Mouse (Mus musculus) brain, adult 2 months (tissue): Measurements from ENCODE around the gene Npl.
"Not testable (repeated sequence)": the region's sequence is repeated elsewhere in the genome, so short reads cannot be mapped to it uniquely, and the experiment has no call there.

Experiments used
- DNase-seq: peaks from one replicate; pipeline ENCODE4 v3.0.0; 2011; ENCODE audit warnings: low read depth, low spot score

Npl gene

GRCm38 (mm10) chr1:153542726-153543320 lies 7.0 kb downstream of the Npl start:
- DNase-seq, result peak; percentile 25

DNA sequence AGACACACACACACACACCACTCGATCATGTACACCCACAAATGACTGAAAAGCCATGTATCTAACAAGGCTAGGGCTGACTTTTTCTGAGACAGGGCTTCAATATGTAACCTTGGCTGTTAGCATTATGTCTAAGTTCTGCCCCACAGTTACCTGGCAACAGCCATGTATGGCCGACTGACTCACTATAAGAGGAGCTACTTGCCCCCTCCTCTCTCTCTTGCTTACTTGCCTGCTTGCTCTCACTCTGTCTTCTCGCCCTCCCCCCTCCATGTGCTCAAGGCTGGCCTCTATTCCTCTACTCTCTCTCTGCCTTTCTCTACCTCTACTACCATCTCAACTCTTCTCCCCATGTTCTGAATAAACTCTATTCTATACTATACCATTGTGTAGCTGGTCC lies 9.1 kb downstream of the Npl start:
- no peak for DNase-seq

DNA sequence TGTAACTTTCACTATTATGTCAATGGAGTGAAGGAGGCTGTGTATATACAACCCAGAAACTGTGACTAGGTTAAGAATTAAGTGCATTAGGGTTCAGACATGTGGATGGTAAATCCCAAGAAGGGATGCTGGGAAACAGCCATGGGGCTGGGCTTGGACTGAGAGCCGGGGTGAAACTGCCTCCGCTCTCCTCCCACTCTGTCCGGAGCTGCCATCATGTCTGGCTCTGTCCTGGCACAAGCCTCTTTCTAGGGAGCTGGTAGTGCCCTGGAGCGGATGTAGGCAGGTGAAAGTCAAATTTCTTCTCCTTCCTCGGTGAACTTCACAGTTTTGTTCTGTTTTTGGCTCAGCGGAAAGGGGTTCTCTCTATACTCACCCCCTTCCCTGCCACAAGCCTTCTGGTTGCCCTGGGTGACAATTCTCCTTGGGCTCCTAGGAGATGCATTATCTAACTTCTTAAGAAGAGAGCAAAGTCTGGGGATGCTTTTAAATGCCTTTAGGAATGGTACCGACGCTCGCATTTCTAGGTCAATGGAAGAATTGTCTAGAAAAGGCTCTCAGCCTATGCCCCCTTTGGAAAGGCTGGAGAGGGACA lies 10.0 kb downstream of the Npl start:
- DNase-seq, result peak; percentile 24

DNA sequence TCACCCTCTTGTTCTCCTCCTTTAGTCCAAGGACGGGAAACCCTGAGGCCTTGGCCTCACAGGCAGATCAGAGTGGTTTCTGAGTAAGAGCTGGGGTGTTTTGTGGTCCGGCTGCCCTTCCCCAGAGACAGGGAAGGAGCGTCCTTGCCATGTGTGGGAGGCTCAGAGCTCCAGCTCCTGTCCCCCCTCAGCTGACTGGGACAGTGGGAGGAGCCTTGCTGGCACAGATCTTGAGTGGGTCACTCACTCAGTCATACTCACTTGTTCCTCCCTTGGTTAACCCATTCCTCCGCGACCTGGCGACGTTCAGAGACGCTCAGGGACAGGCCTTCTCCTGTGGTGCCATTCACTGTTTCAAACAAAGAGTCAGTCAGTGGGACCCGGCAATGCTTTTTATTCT lies 14.2 kb downstream of the Npl start:
- DNase-seq, result peak; percentile 16

- DNase-seq, result not testable (repeated sequence)
Measured at GRCm38 (mm10) chr1:153532896-153533295, 16.9 kb downstream of the Npl start.

GRCm38 (mm10) chr1:153532234-153532841 lies 17.5 kb downstream of the Npl start:
- DNase-seq, result peak; percentile 32

DNA sequence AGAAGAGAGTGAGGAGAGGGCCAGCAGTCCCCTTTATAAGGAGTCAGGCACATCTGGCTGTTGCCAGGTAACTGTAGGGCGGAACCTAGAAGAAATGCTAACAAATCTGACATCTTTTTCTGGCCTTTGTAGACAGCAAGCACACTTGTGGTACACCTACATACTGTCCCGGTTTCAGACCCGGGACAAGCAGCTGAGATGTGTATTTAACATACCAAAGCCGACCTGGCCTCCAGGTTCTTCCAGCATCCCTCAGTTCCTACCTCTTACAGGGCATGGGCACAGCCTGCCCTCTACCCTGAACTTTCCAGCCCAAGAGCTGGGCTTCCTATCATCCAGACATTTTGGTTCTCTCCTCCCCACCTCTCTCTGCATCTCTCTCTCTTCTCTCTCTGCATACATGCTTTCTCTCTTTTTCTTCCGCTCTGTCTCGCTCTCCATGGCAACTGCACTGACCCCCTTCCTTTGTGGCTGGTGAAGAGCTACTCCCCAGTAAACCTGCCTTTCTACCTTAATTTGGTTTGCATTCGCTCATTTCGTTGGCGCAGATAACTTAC lies 18.1 kb downstream of the Npl start:
- no peak for DNase-seq

GRCm38 (mm10) chr1:153522116-153522515 lies 27.7 kb downstream of the Npl start:
- DNase-seq, result no peak

DNA sequence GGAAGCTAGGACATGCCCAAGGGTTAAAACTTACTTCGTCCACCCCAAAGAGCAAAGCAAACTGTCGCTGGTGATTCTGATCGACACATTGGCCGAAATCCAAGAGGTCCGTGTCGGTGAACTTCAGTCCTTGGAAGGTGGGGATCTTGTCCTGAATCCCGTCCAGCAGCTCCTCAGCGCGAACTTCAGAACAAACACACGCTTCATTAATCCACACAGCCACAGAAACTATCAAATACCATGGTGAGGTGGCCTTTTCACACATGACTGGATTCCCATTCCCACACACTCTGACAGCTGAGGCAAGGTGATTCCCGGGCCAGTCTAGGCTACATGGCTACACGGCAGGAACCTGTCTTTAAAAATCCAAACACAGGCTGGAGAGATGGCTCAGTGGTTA lies 34.5 kb downstream of the Npl start:
- no peak for DNase-seq

GRCm38 (mm10) chr1:153510330-153511009 lies 39.4 kb downstream of the Npl start:
- no peak for DNase-seq

DNA sequence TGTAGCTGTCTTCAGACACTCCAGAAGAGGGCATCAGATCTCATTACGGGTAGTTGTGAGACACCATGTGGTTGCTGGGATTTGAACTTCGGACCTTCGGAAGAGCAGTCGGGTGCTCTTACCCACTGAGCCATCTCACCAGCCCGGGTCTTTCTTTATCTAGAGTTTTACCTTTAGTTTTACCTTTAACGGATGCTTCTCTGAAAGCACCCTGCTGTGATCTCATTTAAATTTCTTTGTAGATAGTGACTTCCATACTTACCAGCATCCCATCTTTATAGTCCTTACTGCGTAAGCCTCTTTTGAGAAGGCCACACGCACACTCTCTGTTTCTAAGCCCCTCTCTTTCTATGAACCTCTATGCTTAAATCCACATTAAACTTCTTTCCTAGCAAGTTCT lies 40.3 kb downstream of the Npl start:
- not testable (repeated sequence) for DNase-seq

- DNase-seq, result no peak
Measured at GRCm38 (mm10) chr1:153509012-153509411, 40.8 kb downstream of the Npl start.

DNA sequence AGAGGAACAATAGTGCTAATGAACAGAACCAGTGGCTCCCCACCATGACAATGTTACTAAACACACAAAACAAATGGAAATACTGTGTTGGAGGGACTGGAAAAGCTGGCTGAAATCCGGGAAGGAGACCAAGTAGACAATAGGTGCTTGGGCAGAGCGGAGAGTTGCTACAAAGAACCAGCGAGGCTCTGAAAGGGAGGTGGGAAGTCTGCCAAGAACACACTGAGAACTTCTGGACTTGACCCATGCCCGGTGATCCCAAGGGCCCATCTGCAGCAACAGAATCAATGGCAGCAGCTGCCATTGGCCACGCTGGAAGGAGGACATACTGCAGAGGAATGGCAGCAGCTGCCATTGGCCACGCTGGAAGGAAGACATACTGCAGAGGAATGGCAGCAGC lies 43.6 kb downstream of the Npl start:
- DNase-seq, result peak; percentile 38

DNA sequence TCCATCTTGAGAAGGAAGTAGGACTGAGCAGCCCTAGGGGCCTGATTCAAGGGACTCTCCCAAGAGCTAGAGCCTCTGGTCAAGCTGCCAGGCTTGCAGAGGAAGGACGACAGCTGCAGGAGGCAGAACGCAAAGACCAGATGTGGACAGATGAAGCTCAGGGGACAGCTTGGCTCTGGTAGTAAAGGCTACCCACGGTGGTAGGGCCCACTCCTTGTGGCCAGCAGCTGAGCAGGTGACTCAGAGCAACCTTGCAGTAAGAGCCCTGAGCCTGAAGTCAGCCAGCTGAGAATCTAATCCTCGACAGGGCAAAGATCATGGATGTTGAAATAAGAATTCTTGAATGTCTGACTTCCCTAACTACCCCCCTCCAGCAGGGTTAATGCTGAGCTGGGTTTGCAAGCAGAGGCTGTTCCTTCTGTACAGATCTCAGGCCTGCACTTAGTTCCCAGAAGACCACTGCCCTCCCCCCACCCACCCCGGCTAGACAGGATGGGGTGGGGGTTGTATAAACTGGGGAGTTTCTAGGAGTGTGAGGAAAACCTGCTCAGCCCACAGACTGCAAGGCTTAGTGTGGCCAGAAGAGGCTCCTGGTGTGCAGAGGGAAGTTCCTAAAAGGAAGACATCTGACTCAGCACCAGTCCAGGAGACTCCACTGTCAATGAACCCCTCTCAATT lies 48.1 kb downstream of the Npl start:
- DNase-seq, result peak; percentile 32

DNA sequence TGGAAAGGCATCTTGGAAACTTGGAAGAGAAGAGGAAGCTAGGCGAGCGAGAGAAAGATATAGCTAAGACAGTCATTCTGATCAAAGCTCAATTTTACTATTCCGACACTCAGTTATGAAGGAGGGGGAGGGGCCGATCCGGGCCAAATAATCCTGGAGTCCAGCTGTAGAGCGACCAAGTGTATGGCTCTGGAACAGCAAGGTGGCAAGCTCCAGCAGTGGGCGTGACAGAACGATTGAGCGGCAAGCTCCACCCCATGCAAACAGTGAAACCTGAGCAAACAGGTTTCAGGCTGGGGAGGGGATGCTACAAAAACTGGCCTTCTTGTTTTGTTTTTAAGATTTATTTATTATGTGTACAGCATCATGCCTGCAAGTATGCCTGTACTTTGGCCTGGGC lies 49.8 kb downstream of the Npl start:
- DNase-seq, result no peak

- DNase-seq, result no peak
Measured at GRCm38 (mm10) chr1:153496030-153496429, 53.8 kb downstream of the Npl start.

DNA sequence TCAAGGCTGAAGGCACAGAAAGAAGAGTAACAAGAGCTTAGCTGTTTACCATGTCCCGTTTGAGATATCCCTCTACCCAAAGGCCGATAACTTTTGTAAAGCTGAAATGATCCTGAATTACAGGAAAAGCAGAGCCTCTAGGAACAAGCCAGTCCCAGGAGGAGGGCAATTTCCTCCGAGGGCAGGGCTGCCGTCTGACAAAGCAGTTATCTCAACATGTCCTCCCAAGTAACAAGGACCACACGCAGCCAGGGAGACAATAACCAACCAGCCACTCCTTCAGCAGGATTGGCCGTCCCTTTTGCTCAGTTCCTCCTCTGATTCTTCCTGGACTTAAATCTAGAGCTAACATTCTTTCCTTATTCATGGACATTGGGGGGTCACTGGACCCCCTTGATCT lies 55.9 kb downstream of the Npl start:
- no peak for DNase-seq

- DNase-seq, result no peak
Measured at GRCm38 (mm10) chr1:153493338-153493737, 56.5 kb downstream of the Npl start.

GRCm38 (mm10) chr1:153491822-153492221 lies 58.0 kb downstream of the Npl start:
- DNase-seq, result peak; percentile 15

DNA sequence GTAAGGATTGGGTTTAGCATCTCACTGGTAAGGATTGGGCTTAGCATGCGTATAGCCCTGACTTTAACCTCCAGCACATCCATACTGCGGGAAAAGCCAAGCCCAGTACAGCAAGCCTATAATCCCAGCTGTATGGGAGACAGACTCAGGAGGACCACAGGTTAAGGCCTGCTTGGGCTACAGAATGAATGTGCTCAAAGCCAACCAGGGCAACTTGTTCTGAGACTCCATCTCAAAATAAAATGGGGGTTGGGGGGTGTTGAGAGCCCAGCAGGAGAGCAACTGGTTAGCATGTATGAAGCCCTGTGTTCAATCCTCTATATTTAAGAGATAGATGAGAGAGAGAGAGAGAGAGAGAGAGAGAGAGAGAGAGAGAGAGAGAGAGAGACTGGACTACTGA lies 58.5 kb downstream of the Npl start:
- DNase-seq, result no peak

DNA sequence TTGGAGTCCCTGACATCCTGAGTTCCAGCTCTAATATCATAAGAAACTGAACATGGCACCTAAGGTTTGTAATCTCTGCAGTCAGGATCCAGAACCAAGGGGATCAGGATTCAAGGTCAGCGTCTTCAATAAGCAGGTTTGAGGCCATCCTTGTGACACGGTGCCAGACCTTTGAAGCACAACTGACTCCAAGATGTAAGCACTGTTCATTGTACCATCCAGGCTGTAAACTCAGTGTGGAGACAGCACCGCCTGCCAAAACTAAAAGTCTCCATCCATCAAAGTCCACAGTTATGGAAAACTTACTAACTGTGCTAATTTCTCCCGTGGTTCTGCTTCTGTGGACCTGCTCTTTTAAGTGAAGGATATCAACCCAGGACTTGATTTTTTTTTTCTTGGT lies 59.9 kb downstream of the Npl start:
- no peak for DNase-seq

- DNase-seq, result no peak
Measured at GRCm38 (mm10) chr1:153489540-153489939, 60.3 kb downstream of the Npl start.
